Mouse (Mus musculus): ENCODE results near the gene Hoxa3. TPM values are rescaled to one million over a fixed set of nuclear protein-coding genes. Genes with fewer than 3 reads are reported as not detected.

Gene Hoxa3
- polyA plus RNA-seq, 1 experiment from 2014 or later: 0.91 TPM

GRCm38 (mm10) chr6:52248638-52249414 lies 35.7 kb upstream of the Hoxa3 start:
- no peak for DNase-seq (ENCODE audit: low spot score)
- Histone ChIP-seq H3K4me3 (ENCODE audit: low read depth, low read length) (no peak overlapping the region), H3K4me2 (ENCODE audit: low read depth, low read length) (no peak overlapping the region)

GRCm38 (mm10) chr6:52247766-52248637 lies 34.9 kb upstream of the Hoxa3 start:
- no peak for DNase-seq (ENCODE audit: low spot score)
- H3K27ac ChIP-seq (replicated peaks; ENCODE audit: low read depth, low read length): no peak overlapping the region

More at GRCm38 (mm10) chr6:52248638-52249414, 35.7 kb upstream of the Hoxa3 start:
- Histone ChIP-seq H3K27me3 (ENCODE audit: control insufficient read depth, insufficient read depth, low read length) (peaks cover 93% of the 10 kb centered on the region), H3K9me3 (replicated peaks; ENCODE audit: control insufficient read depth, low read length) (no peaks in the 10 kb centered on the region), H3K4me1 (ENCODE audit: control insufficient read depth, insufficient read depth, low read length) (no peaks in the 10 kb centered on the region; the same call in 1 of the 2 replicates), H3K36me3 (replicated peaks; ENCODE audit: control insufficient read depth, insufficient read depth, low read depth, low read length) (no peaks in the 10 kb centered on the region), H3K9ac (replicated peaks; ENCODE audit: low read length) (no peak overlapping the region), H3K27ac (replicated peaks; ENCODE audit: low read depth, low read length) (no peak overlapping the region)
- WGBS: under 1% methylated on average over 26 of the region's 27 CpGs
- no peak for ATAC-seq (replicated peaks; ENCODE audit: insufficient number of reproducible peaks, low FRiP score, low TSS enrichment, low read depth)

GRCm38 (mm10) chr6:52246916-52247315 lies 33.8 kb upstream of the Hoxa3 start:
- ATAC-seq (replicated peaks; ENCODE audit: insufficient number of reproducible peaks, low FRiP score, low TSS enrichment, low read depth) (no peak), DNase-seq (ENCODE audit: low spot score) (no peak)
- Histone ChIP-seq H3K4me3 (ENCODE audit: low read depth, low read length) (no peak overlapping the region), H3K4me1 (ENCODE audit: control insufficient read depth, insufficient read depth, low read length) (no peaks in the 10 kb centered on the region), H3K36me3 (replicated peaks; ENCODE audit: control insufficient read depth, insufficient read depth, low read depth, low read length) (no peaks in the 10 kb centered on the region), H3K9me3 (replicated peaks; ENCODE audit: control insufficient read depth, low read length) (no peaks in the 10 kb centered on the region), H3K27me3 (ENCODE audit: control insufficient read depth, insufficient read depth, low read length) (peaks cover 93% of the 10 kb centered on the region), H3K9ac (replicated peaks; ENCODE audit: low read length) (no peak overlapping the region), H3K27ac (replicated peaks; ENCODE audit: low read depth, low read length) (no peak overlapping the region), H3K4me2 (ENCODE audit: low read depth, low read length) (no peak overlapping the region)
- 5% methylated on average over 3 of the region's 3 CpGs for WGBS

More at GRCm38 (mm10) chr6:52247766-52248637, 34.9 kb upstream of the Hoxa3 start:
- Histone ChIP-seq H3K27me3 (ENCODE audit: control insufficient read depth, insufficient read depth, low read length) (peaks cover 94% of the 10 kb centered on the region), H3K4me3 (ENCODE audit: low read depth, low read length) (no peak overlapping the region), H3K9ac (replicated peaks; ENCODE audit: low read length) (no peak overlapping the region), H3K36me3 (replicated peaks; ENCODE audit: control insufficient read depth, insufficient read depth, low read depth, low read length) (no peaks in the 10 kb centered on the region), H3K9me3 (replicated peaks; ENCODE audit: control insufficient read depth, low read length) (no peaks in the 10 kb centered on the region), H3K4me1 (ENCODE audit: control insufficient read depth, insufficient read depth, low read length) (no peaks in the 10 kb centered on the region), H3K4me2 (ENCODE audit: low read depth, low read length) (no peak overlapping the region)
- WGBS: 2% methylated on average over 23 of the region's 23 CpGs
- no peak for ATAC-seq (replicated peaks; ENCODE audit: insufficient number of reproducible peaks, low FRiP score, low TSS enrichment, low read depth)

- ATAC-seq (replicated peaks; ENCODE audit: insufficient number of reproducible peaks, low FRiP score, low TSS enrichment, low read depth) (no peak), DNase-seq (ENCODE audit: low spot score) (no peak)
- H3K27me3 ChIP-seq (ENCODE audit: control insufficient read depth, insufficient read depth, low read length): peaks cover 92% of the 10 kb centered on the region
- no peak overlapping the region for H3K9ac ChIP-seq (replicated peaks; ENCODE audit: low read length)
- H3K36me3 ChIP-seq (replicated peaks; ENCODE audit: control insufficient read depth, insufficient read depth, low read depth, low read length): no peaks in the 10 kb centered on the region
- H3K4me2 ChIP-seq (ENCODE audit: low read depth, low read length): no peak overlapping the region
- under 1% methylated on average over 26 of the region's 26 CpGs for WGBS
- H3K27ac ChIP-seq (replicated peaks; ENCODE audit: low read depth, low read length): no peak overlapping the region
- H3K4me1 ChIP-seq (ENCODE audit: control insufficient read depth, insufficient read depth, low read length): no peaks in the 10 kb centered on the region
- H3K4me3 ChIP-seq (ENCODE audit: low read depth, low read length): no peak overlapping the region
- no peaks in the 10 kb centered on the region for H3K9me3 ChIP-seq (replicated peaks; ENCODE audit: control insufficient read depth, low read length)
Observed at GRCm38 (mm10) chr6:52246403-52246803, 33.3 kb upstream of the Hoxa3 start.

GRCm38 (mm10) chr6:52245757-52246142 lies 32.6 kb upstream of the Hoxa3 start, which contains the start of gene Hoxa11:
TSS of gene Hoxa11 (minus strand) at chr6:52245810.
- DNase-seq (ENCODE audit: low spot score) (no peak), ATAC-seq (replicated peaks; ENCODE audit: insufficient number of reproducible peaks, low FRiP score, low TSS enrichment, low read depth) (no peak)
- H3K27me3 ChIP-seq (ENCODE audit: control insufficient read depth, insufficient read depth, low read length): peaks cover 92% of the 10 kb centered on the region
- H3K9me3 ChIP-seq (replicated peaks; ENCODE audit: control insufficient read depth, low read length): no peaks in the 10 kb centered on the region
- 1% methylated on average over 20 of the region's 20 CpGs for WGBS
- H3K4me3 ChIP-seq (ENCODE audit: low read depth, low read length): no peak within 1 kb of the TSS
- H3K4me2 ChIP-seq (ENCODE audit: low read depth, low read length): no peak within 1 kb of the TSS
- no peaks in the 10 kb centered on the region for H3K36me3 ChIP-seq (replicated peaks; ENCODE audit: control insufficient read depth, insufficient read depth, low read depth, low read length)
- H3K4me1 ChIP-seq (ENCODE audit: control insufficient read depth, insufficient read depth, low read length): no peaks in the 10 kb centered on the region
- H3K27ac ChIP-seq (replicated peaks; ENCODE audit: low read depth, low read length): no peak within 1 kb of the TSS
- no peak within 1 kb of the TSS for H3K9ac ChIP-seq (replicated peaks; ENCODE audit: low read length)

GRCm38 (mm10) chr6:52245040-52245756 lies 32.1 kb upstream of the Hoxa3 start:
- H3K4me1 ChIP-seq (ENCODE audit: control insufficient read depth, insufficient read depth, low read length): no peaks in the 10 kb centered on the region
- no peak overlapping the region for H3K4me3 ChIP-seq (ENCODE audit: low read depth, low read length)
- H3K27ac ChIP-seq (replicated peaks; ENCODE audit: low read depth, low read length): no peak overlapping the region
- ATAC-seq (replicated peaks; ENCODE audit: insufficient number of reproducible peaks, low FRiP score, low TSS enrichment, low read depth) (no peak), DNase-seq (ENCODE audit: low spot score) (no peak)
- H3K4me2 ChIP-seq (ENCODE audit: low read depth, low read length): no peak overlapping the region
- H3K27me3 ChIP-seq (ENCODE audit: control insufficient read depth, insufficient read depth, low read length): peaks cover 92% of the 10 kb centered on the region
- no peaks in the 10 kb centered on the region for H3K36me3 ChIP-seq (replicated peaks; ENCODE audit: control insufficient read depth, insufficient read depth, low read depth, low read length)
- H3K9me3 ChIP-seq (replicated peaks; ENCODE audit: control insufficient read depth, low read length): no peaks in the 10 kb centered on the region
- no peak overlapping the region for H3K9ac ChIP-seq (replicated peaks; ENCODE audit: low read length)
- under 1% methylated on average over 71 of the region's 71 CpGs for WGBS

- Histone ChIP-seq H3K9me3 (replicated peaks; ENCODE audit: control insufficient read depth, low read length) (no peaks in the 10 kb centered on the region), H3K4me3 (ENCODE audit: low read depth, low read length) (no peak overlapping the region), H3K27me3 (ENCODE audit: control insufficient read depth, insufficient read depth, low read length) (peaks cover 92% of the 10 kb centered on the region), H3K4me1 (ENCODE audit: control insufficient read depth, insufficient read depth, low read length) (0 out of 2 replicates have a peak, but pooled peaks cover 3% of the 10 kb centered on the region), H3K27ac (replicated peaks; ENCODE audit: low read depth, low read length) (no peak overlapping the region), H3K9ac (replicated peaks; ENCODE audit: low read length) (no peak overlapping the region), H3K36me3 (replicated peaks; ENCODE audit: control insufficient read depth, insufficient read depth, low read depth, low read length) (no peaks in the 10 kb centered on the region), H3K4me2 (ENCODE audit: low read depth, low read length) (no peak overlapping the region)
- DNase-seq (ENCODE audit: low spot score) (no peak), ATAC-seq (replicated peaks; ENCODE audit: insufficient number of reproducible peaks, low FRiP score, low TSS enrichment, low read depth) (no peak)
- under 1% methylated on average over 23 of the region's 23 CpGs for WGBS
Observed at GRCm38 (mm10) chr6:52244471-52245039, 31.4 kb upstream of the Hoxa3 start.

Measured in embryonic facial prominence, embryonic 11.5 days (tissue).